Mouse (Mus musculus) layer of hippocampus, adult 8-10 months (tissue): ENCODE measurements around the gene Havcr1. TPM values are rescaled to one million over a fixed set of nuclear protein-coding genes. Genes with fewer than 3 reads are reported as not detected.

ENCODE experiments used
- DNase-seq, 2 experiments: peaks; one replicate each; pipeline ENCODE4 v3.0.0; 2022; ENCODE audit warnings: low spot score in 2 of 2
- total RNA-seq, 4 experiments: library from RNA; stranded (reverse); gene quantifications; 2 replicates each; pipeline ENCODE4 v1.2.4; 2022

Havcr1 gene
- total RNA-seq, 4 experiments from 2014 or later = not detected

- no peak for DNase-seq
These were observed 85.0 kb downstream of the Havcr1 start for GRCm38 (mm10) chr11:46819930-46820329.

Other genes with a start within 250 kb of the Havcr1 start
- gene Gm12169, start 210.9 kb upstream of the Havcr1 start, total RNA-seq = not detected
- under 1 TPM in 1 of 4 experiments, not detected in 3; 0.22 TPM for gene BC053393, start 163.5 kb upstream of the Havcr1 start, total RNA-seq
- not detected for gene Dppa1, start 105.8 kb upstream of the Havcr1 start, total RNA-seq
- gene Timd2, start 28.0 kb upstream of the Havcr1 start, total RNA-seq = not detected
- not detected for gene Timd4, start 75.7 kb downstream of the Havcr1 start, total RNA-seq